Mouse (Mus musculus) stomach, embryonic 15.5 days (tissue): ENCODE measurements at regions not wholly inside any gene's neighbourhood (a gene's known extent, or its start where the extent isn't known, plus 50 kb on each side); places are given as distances from the start of the nearest gene placed in this dataset.

Source experiments
- ATAC-seq: fragments of 200-750 bp; cut with Nextera tagmentation; 2 replicates; pipeline ENCODE4 v1.8.0; 2017; ENCODE audit warnings: low read depth, moderate number of reproducible peaks, moderate TSS enrichment; ENCODE audit not compliant: insufficient read depth, low FRiP score
- H3K27ac ChIP-seq: fragments of 300-500 bp; sonication (generic); 2 replicates; pipeline ENCODE4 v1.5.1; 2015; ENCODE audit warnings: mild to moderate bottlenecking, inconsistent platforms
- H3K27me3 ChIP-seq: fragments of 300-500 bp; sonication (generic); replicated peaks from 2 replicates; pipeline ENCODE4 v1.6.1; 2015; ENCODE audit warnings: inconsistent platforms
- H3K36me3 ChIP-seq: fragments of 300-500 bp; sonication (generic); 2 replicates; pipeline ENCODE4 v1.6.1; 2015; ENCODE audit warnings: inconsistent platforms
- H3K4me1 ChIP-seq: fragments of 300-500 bp; sonication (generic); 2 replicates; pipeline ENCODE4 v1.6.1; 2015; ENCODE audit warnings: inconsistent platforms
- H3K4me2 ChIP-seq: fragments of 300-500 bp; sonication (generic); 2 replicates; pipeline ENCODE4 v1.6.1; 2015; ENCODE audit warnings: mild to moderate bottlenecking, inconsistent platforms
- H3K4me3 ChIP-seq: fragments of 300-500 bp; sonication (generic); replicated peaks from 2 replicates; pipeline ENCODE4 v1.5.1; 2015; ENCODE audit warnings: inconsistent platforms
- H3K9ac ChIP-seq: fragments of 300-500 bp; sonication (generic); 2 replicates; pipeline ENCODE4 v1.6.1; 2015; ENCODE audit warnings: inconsistent platforms
- H3K9me3 ChIP-seq: fragments of 300-500 bp; sonication (generic); 2 replicates; pipeline ENCODE4 v1.6.1; 2016; ENCODE audit warnings: inconsistent platforms
- WGBS: fragments of 180-500 bp; shearing (Covaris S2); methylation state at CpG from one replicate; pipeline ENCODE4 v1.1.7; 2015; 5-methylcytosine and 5-hydroxymethylcytosine counted together

DNA sequence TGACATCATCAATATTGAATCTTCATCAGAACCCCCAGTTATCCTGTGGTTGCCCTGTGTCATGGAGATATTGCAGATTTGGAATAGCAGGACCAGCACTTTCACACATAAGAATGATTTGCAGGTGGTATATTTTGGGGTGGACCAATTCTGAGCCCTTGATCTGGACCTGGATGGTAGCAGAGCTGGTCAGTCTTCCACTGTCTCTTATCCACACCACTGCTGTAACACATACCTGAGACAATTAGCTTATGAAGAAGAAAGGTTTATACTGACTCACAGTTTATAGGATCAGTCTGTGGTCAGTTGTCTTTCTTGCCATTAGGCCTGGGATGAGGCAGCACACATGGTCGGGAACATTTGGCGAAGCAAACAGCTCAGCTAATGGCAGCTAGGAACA is 55.1 kb upstream of the Ltbp1 start:
- no peak for ATAC-seq
- Histone ChIP-seq H3K9ac (no peak overlapping the region), H3K4me2 (no peak overlapping the region), H3K36me3 (no peaks in the 10 kb centered on the region), H3K9me3 (no peaks in the 10 kb centered on the region), H3K27ac (no peak overlapping the region), H3K4me1 (no peaks in the 10 kb centered on the region), H3K4me3 (no peak overlapping the region), H3K27me3 (no peaks in the 10 kb centered on the region)
- 90% methylated on average over 2 of the region's 2 CpGs for WGBS

DNA sequence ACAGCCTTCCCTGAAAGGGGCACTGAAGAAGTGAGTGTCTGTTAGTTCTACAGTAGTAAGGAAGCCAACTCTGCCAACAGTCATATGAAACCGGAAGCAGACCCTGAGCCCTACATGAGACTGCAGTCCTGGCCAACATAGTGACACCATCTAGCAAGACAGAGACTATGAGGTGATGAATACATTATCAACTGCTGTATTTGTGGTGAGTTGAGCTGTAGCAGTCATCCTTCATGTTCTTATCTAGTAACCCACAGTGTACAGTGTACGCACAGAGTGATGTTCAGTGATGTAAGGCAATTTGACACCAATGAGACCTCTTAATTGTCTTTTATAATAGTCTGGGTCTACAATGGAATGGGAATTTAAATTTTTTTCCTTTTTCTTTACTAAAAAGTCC is 50.4 kb upstream of the Ltbp1 start:
- Histone ChIP-seq H3K9me3 (no peaks in the 10 kb centered on the region), H3K4me3 (no peak overlapping the region), H3K27me3 (no peaks in the 10 kb centered on the region), H3K4me1 (no peaks in the 10 kb centered on the region), H3K4me2 (no peak overlapping the region), H3K27ac (no peak overlapping the region), H3K36me3 (no peaks in the 10 kb centered on the region), H3K9ac (no peak overlapping the region)
- no peak for ATAC-seq
- WGBS = 92% methylated on average over 2 of the region's 2 CpGs
